Mouse (Mus musculus): ENCODE results near the gene 4933421I07Rik. TPM values are rescaled to one million over a fixed set of nuclear protein-coding genes. Genes with fewer than 3 reads are reported as not detected.

4933421I07Rik gene
- polyA plus RNA-seq, 1 experiment from 2014 or later = not detected

Other genes starting within 250 kb of the 4933421I07Rik start
- gene Vmn2r61, start 188.1 kb downstream of the 4933421I07Rik start, polyA plus RNA-seq (2014; fragmentation: Nextera tagmentation; extraction: Ambion mirVana) = not detected in 2 replicates
- 14.3 and 16.4 TPM in 2 replicates for gene Zfp141, start 57.6 kb upstream of the 4933421I07Rik start, polyA plus RNA-seq (2014; fragmentation: Nextera tagmentation; extraction: Ambion mirVana)
- gene Gm21028, start 130.5 kb upstream of the 4933421I07Rik start, polyA plus RNA-seq (2014; fragmentation: Nextera tagmentation; extraction: Ambion mirVana) = 5.6 TPM in 1 of 2 replicates, not detected in the other
- 2.4 TPM in 2 replicates for gene Zfp977, start 144.4 kb upstream of the 4933421I07Rik start, polyA plus RNA-seq (2014; fragmentation: Nextera tagmentation; extraction: Ambion mirVana)
- gene Zfp976, start 194.5 kb upstream of the 4933421I07Rik start, polyA plus RNA-seq (2014; fragmentation: Nextera tagmentation; extraction: Ambion mirVana) = 1.8 and 2.7 TPM in 2 replicates
- 12.3 and 12.5 TPM in 2 replicates for gene Zfp975, start 244.6 kb upstream of the 4933421I07Rik start, polyA plus RNA-seq (2014; fragmentation: Nextera tagmentation; extraction: Ambion mirVana)

Measured in limb, embryonic 11.5 days (tissue).